Comparison of ENCODE assay signal across 10 mouse cellular contexts in the genomic region with DNA sequence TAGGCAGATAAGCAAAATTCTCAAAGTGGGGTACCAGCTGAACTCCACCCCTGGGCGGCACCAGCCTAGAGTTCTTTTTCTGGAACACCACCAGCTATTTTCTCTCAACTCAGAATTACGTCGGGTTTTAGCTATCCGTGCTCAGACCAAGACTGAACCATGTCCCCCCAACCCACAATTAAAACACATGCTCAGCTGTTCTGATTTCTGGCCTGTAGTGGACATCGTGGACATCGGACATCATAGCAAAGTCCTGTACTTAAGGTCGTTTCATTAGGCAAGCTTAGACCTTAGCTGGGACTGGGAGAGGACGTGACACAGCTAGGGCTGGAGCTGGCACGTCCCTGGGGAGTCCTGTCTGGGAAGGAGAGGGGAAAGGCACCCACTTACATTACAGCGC. TPM values are rescaled to one million over a fixed set of nuclear protein-coding genes. Genes with fewer than 3 reads are reported as not detected.
A peak's percentile ranks its signal among the peaks of the same experiment; 100 is the strongest.
DNase-seq lines count a peak whose midpoint lies in the region; ATAC-seq and TF ChIP-seq lines count a peak whose summit lies in the region.
"Had no signal": no experiment of that assay in that cellular context is flagged by ENCODE, and none has a peak within 500 bp of the region (broad histone marks: within the 10 kb centered on the region; RNA-seq: fewer than 3 reads in every experiment).

No protein-coding gene starts in this region.

- 2% methylated on average over 10 of the region's 10 CpGs for WGBS in forebrain, embryonic 13.5 days
- 4% methylated on average over 10 of the region's 10 CpGs for WGBS in forebrain, embryonic 16.5 days
- 7% methylated on average over 10 of the region's 10 CpGs for WGBS in lung, embryonic 15.5 days
- 8% methylated on average over 10 of the region's 10 CpGs for WGBS in heart, postnatal 0 days
- WGBS in neural tube, embryonic 12.5 days = 7% methylated on average over 10 of the region's 10 CpGs

- no peak for TF ChIP-seq EP300 in heart, postnatal 0 days (IDR thresholded peaks at IDR 0.05; ENCODE audit: low read depth)

- H3K9me3 ChIP-seq in forebrain, embryonic 13.5 days (replicated peaks) = no peaks in the 10 kb centered on the region
- H3K9me3 ChIP-seq in forebrain, embryonic 16.5 days (ENCODE audit: control insufficient read depth, low read length) = no peaks in the 10 kb centered on the region
- no peaks in the 10 kb centered on the region for H3K9me3 ChIP-seq in lung, embryonic 15.5 days
- H3K9me3 ChIP-seq in heart, postnatal 0 days (replicated peaks; ENCODE audit: control insufficient read depth, low read length) = no peaks in the 10 kb centered on the region
- no peaks in the 10 kb centered on the region for H3K9me3 ChIP-seq in neural tube, embryonic 12.5 days
- H3K9me3 ChIP-seq: forebrain, embryonic 15.5 days had no signal

- 0 out of 2 replicates have a peak overlapping the region, but pooled peaks have one; percentile 30 for H3K4me3 ChIP-seq in forebrain, embryonic 13.5 days
- H3K4me3 ChIP-seq in forebrain, embryonic 16.5 days (replicated peaks; ENCODE audit: low read length) = no peak overlapping the region
- H3K4me3 ChIP-seq in lung, embryonic 15.5 days = no peak overlapping the region
- H3K4me3 ChIP-seq in heart, postnatal 0 days (ENCODE audit: low read depth, low read length) = peak overlapping the region; percentile 43
- no peak overlapping the region for H3K4me3 ChIP-seq in neural tube, embryonic 12.5 days

- no peak for TF ChIP-seq CTCF in heart, postnatal 0 days (IDR thresholded peaks at IDR 0.05; ENCODE audit: low read depth)

- H3K9ac ChIP-seq in forebrain, embryonic 13.5 days = no peak overlapping the region
- H3K9ac ChIP-seq in forebrain, embryonic 16.5 days (replicated peaks; ENCODE audit: low read depth, low read length) = no peak overlapping the region
- no peak overlapping the region for H3K9ac ChIP-seq in lung, embryonic 15.5 days
- no peak overlapping the region for H3K9ac ChIP-seq in heart, postnatal 0 days (replicated peaks; ENCODE audit: low read depth, low read length)
- no peak overlapping the region for H3K9ac ChIP-seq in neural tube, embryonic 12.5 days

- peak overlapping the region; percentile 54; the same call in 1 of the 2 replicates for H3K4me2 ChIP-seq in forebrain, embryonic 13.5 days
- no peak overlapping the region for H3K4me2 ChIP-seq in forebrain, embryonic 16.5 days (ENCODE audit: low read length)
- H3K4me2 ChIP-seq in lung, embryonic 15.5 days = peak overlapping the region; percentile 58; the same call in 1 of the 2 replicates
- peak overlapping the region; percentile 68 for H3K4me2 ChIP-seq in heart, postnatal 0 days (ENCODE audit: low read depth, low read length)
- peak overlapping the region; percentile 96 for H3K4me2 ChIP-seq in neural tube, embryonic 12.5 days (replicated peaks)

- H3K27me3 ChIP-seq in forebrain, embryonic 13.5 days = peaks cover 78% of the 10 kb centered on the region
- peaks cover 70% of the 10 kb centered on the region for H3K27me3 ChIP-seq in forebrain, embryonic 16.5 days (replicated peaks; ENCODE audit: control insufficient read depth, insufficient read depth, low read length)
- H3K27me3 ChIP-seq in lung, embryonic 15.5 days = peaks cover 58% of the 10 kb centered on the region
- H3K27me3 ChIP-seq in heart, postnatal 0 days (ENCODE audit: control insufficient read depth, insufficient read depth, low read length) = peaks cover 50% of the 10 kb centered on the region
- H3K27me3 ChIP-seq in neural tube, embryonic 12.5 days (replicated peaks) = peaks cover 38% of the 10 kb centered on the region; the same call in 1 of the 2 replicates

- H3K36me3 ChIP-seq in forebrain, embryonic 13.5 days (ENCODE audit: poor library complexity, severe bottlenecking) = no peaks in the 10 kb centered on the region
- H3K36me3 ChIP-seq in forebrain, embryonic 16.5 days (ENCODE audit: control insufficient read depth, insufficient read depth) = no peaks in the 10 kb centered on the region
- H3K36me3 ChIP-seq in lung, embryonic 15.5 days = no peaks in the 10 kb centered on the region
- no peaks in the 10 kb centered on the region for H3K36me3 ChIP-seq in heart, postnatal 0 days (replicated peaks; ENCODE audit: control insufficient read depth, insufficient read depth, low read length)
- no peaks in the 10 kb centered on the region for H3K36me3 ChIP-seq in neural tube, embryonic 12.5 days
- H3K36me3 ChIP-seq: forebrain, embryonic 15.5 days had no signal

- no peak for DNase-seq in lung, postnatal 14 days
- no peak for DNase-seq in heart, postnatal 0 days (ENCODE audit: low spot score)
- DNase-seq in ovary, postnatal 36 days (ENCODE audit: low spot score) = no peak
- DNase-seq: kidney, postnatal 10 days had no signal

- H3K27ac ChIP-seq in forebrain, embryonic 13.5 days = no peak overlapping the region
- no peak overlapping the region for H3K27ac ChIP-seq in forebrain, embryonic 16.5 days (ENCODE audit: low read length)
- no peak overlapping the region for H3K27ac ChIP-seq in lung, embryonic 15.5 days
- H3K27ac ChIP-seq in heart, postnatal 0 days (ENCODE audit: low read depth) = no peak overlapping the region
- H3K27ac ChIP-seq in neural tube, embryonic 12.5 days = no peak overlapping the region
- H3K27ac ChIP-seq: forebrain, embryonic 15.5 days had no signal

- peaks cover 33% of the 10 kb centered on the region for H3K4me1 ChIP-seq in forebrain, embryonic 13.5 days
- H3K4me1 ChIP-seq in forebrain, embryonic 16.5 days (replicated peaks; ENCODE audit: control insufficient read depth, insufficient read depth, low read length) = peaks cover 21% of the 10 kb centered on the region
- H3K4me1 ChIP-seq in lung, embryonic 15.5 days = peaks cover 26% of the 10 kb centered on the region
- H3K4me1 ChIP-seq in heart, postnatal 0 days (ENCODE audit: control insufficient read depth, insufficient read depth) = peaks cover 5% of the 10 kb centered on the region; the same call in 1 of the 2 replicates
- peaks cover 29% of the 10 kb centered on the region for H3K4me1 ChIP-seq in neural tube, embryonic 12.5 days

- no peak for ATAC-seq in forebrain, embryonic 13.5 days
- no peak for ATAC-seq in forebrain, embryonic 16.5 days
- ATAC-seq in lung, embryonic 15.5 days (ENCODE audit: borderline replicate concordance, extremely low read depth, low FRiP score, low TSS enrichment) = no peak
- no peak for ATAC-seq in heart, postnatal 0 days (ENCODE audit: insufficient read depth, low read depth)
- no peak for ATAC-seq in neural tube, embryonic 12.5 days (ENCODE audit: low FRiP score, low read depth)
- ATAC-seq in megakaryocyte progenitor cell, adult 5-6 weeks (replicated peaks; ENCODE audit: poor library complexity) = no peak

RNA-seq across cellular contexts. Expression of a gene that starts 5.0 kb away (rescaled TPM):
- 30.7 and 36.4 TPM in 2 replicates for polyA plus RNA-seq in forebrain, embryonic 13.5 days (2015; fragmentation: Nextera tagmentation; extraction: Ambion mirVana)
- polyA plus RNA-seq in forebrain, embryonic 16.5 days (2015; fragmentation: Nextera tagmentation; extraction: Ambion mirVana) = 33.9 and 43.7 TPM in 2 replicates
- polyA plus RNA-seq in lung, embryonic 15.5 days (2015; fragmentation: Nextera tagmentation; extraction: Ambion mirVana) = 10.5 and 12.4 TPM in 2 replicates
- total RNA-seq in heart, postnatal 0 days (2014; rRNA removed; ENCODE audit: low replicate concordance) = 8.1 and 12.8 TPM in 2 replicates
- polyA plus RNA-seq in heart, postnatal 0 days (2015; fragmentation: Nextera tagmentation; extraction: Ambion mirVana) = 10.4 and 10.5 TPM in 2 replicates
- 109 and 112 TPM in 2 replicates for polyA plus RNA-seq in neural tube, embryonic 12.5 days (2016; fragmentation: Nextera tagmentation; extraction: Ambion mirVana)
- 0.02 and 0.29 TPM in 2 replicates for total RNA-seq in megakaryocyte progenitor cell, adult 5-6 weeks (2015)
- 0.24 TPM in 1 of 2 replicates, not detected in the other for total RNA-seq in megakaryocyte progenitor cell, adult 5-6 weeks (2017)

Comparison
In these comparisons a context has a peak if more than half of its experiments do, and no peak if none do; other contexts are left out.
1. H3K4me3 ChIP-seq: peak in forebrain, embryonic 13.5 days (single experiment) and heart, postnatal 0 days (single experiment); none in forebrain, embryonic 16.5 days (single experiment), lung, embryonic 15.5 days (single experiment) and neural tube, embryonic 12.5 days (single experiment).